In the genomic region with DNA sequence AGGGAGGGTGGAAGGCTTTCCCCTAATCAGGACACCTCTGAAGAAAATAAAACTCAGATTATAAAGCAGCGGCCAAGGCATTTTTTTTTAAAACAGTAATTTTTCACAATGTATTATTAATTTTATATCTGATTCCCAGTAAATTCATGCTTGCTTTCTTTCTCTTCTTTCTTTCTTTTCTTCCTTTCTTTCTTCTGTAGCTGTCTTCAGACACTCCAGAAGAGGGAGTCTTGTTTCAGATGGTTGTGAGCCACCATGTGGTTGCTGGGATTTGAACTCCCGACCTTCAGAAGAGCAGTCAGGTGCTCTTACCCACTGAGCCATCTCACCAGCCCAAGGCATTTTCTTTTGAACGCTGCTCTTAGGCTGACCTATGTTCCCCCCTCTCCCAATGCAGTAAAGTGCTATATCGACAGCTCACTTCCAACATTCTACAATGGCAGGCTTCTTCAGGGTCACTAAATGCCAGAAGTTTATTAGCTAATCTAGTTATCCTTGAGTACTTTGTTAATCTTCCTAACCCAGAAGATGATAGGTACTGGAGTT, we compare ENCODE assay signal across 29 mouse cellular contexts. TPM values are rescaled to one million over a fixed set of nuclear protein-coding genes. Genes with fewer than 3 reads are reported as not detected.
A peak's percentile ranks its signal among the peaks of the same experiment; 100 is the strongest.
DNase-seq lines count a peak whose midpoint lies in the region; ATAC-seq and TF ChIP-seq lines count a peak whose summit lies in the region.
"Had no signal": no experiment of that assay in that cellular context is flagged by ENCODE, and none has a peak within 500 bp of the region (broad histone marks: within the 10 kb centered on the region; RNA-seq: fewer than 3 reads in every experiment).

No protein-coding gene starts in this region.

- H3K36me3 ChIP-seq in embryonic facial prominence, embryonic 11.5 days (replicated peaks; ENCODE audit: control insufficient read depth, insufficient read depth, low read depth, low read length): peaks cover 7% of the 10 kb centered on the region
- peaks cover 26% of the 10 kb centered on the region for H3K36me3 ChIP-seq in embryonic facial prominence, embryonic 10.5 days (replicated peaks)
- peaks cover 17% of the 10 kb centered on the region for H3K36me3 ChIP-seq in limb, embryonic 14.5 days (ENCODE audit: control insufficient read depth, insufficient read depth, low read length)
- H3K36me3 ChIP-seq in limb, embryonic 10.5 days: peaks cover 25% of the 10 kb centered on the region
- peaks cover 4% of the 10 kb centered on the region for H3K36me3 ChIP-seq in neural tube, embryonic 11.5 days (ENCODE audit: control insufficient read depth, insufficient read depth, low read length)
- H3K36me3 ChIP-seq in neural tube, embryonic 15.5 days: peaks cover 20% of the 10 kb centered on the region

- H3K27me3 ChIP-seq in embryonic facial prominence, embryonic 11.5 days (ENCODE audit: control insufficient read depth, insufficient read depth, low read length): no peaks in the 10 kb centered on the region
- peaks cover 3% of the 10 kb centered on the region; the same call in 1 of the 2 replicates for H3K27me3 ChIP-seq in embryonic facial prominence, embryonic 10.5 days (replicated peaks; ENCODE audit: low read depth, poor library complexity, severe bottlenecking)
- no peaks in the 10 kb centered on the region for H3K27me3 ChIP-seq in limb, embryonic 14.5 days (ENCODE audit: control insufficient read depth, insufficient read depth, low read length)
- peaks cover 13% of the 10 kb centered on the region for H3K27me3 ChIP-seq in limb, embryonic 10.5 days (ENCODE audit: low read depth, poor library complexity, severe bottlenecking)
- no peaks in the 10 kb centered on the region for H3K27me3 ChIP-seq in neural tube, embryonic 11.5 days (ENCODE audit: control insufficient read depth, insufficient read depth, low read length)
- no peaks in the 10 kb centered on the region for H3K27me3 ChIP-seq in neural tube, embryonic 15.5 days (replicated peaks)
- H3K27me3 ChIP-seq: hindbrain, embryonic 12.5 days; limb, embryonic 13.5 days had no signal

- no peak overlapping the region for H3K4me2 ChIP-seq in embryonic facial prominence, embryonic 11.5 days (ENCODE audit: low read depth, low read length)
- H3K4me2 ChIP-seq in limb, embryonic 14.5 days (replicated peaks; ENCODE audit: low read depth, low read length, severe bottlenecking): no peak overlapping the region
- H3K4me2 ChIP-seq in neural tube, embryonic 11.5 days (ENCODE audit: low read depth): no peak overlapping the region
- no peak overlapping the region for H3K4me2 ChIP-seq in neural tube, embryonic 15.5 days
- H3K4me2 ChIP-seq: hindbrain, embryonic 12.5 days; limb, embryonic 13.5 days; liver, embryonic 12.5 days had no signal

- DNase-seq in embryonic facial prominence, embryonic 11.5 days (ENCODE audit: low spot score): peak; percentile 61
- DNase-seq in embryonic facial prominence, embryonic 10.5 days (ENCODE audit: low spot score): no peak
- peak; percentile 69 for DNase-seq in limb, embryonic 14.5 days (ENCODE audit: low spot score)
- DNase-seq in limb, embryonic 10.5 days (ENCODE audit: low spot score): no peak
- DNase-seq in neural tube, embryonic 11.5 days (ENCODE audit: low spot score): peak; percentile 98
- DNase-seq in MN1 (ENCODE audit: low spot score): peak; percentile 35
- no peak for DNase-seq in left cerebral cortex, adult 18-20 months (ENCODE audit: low spot score in 2 of 2)
- DNase-seq: adrenal gland, adult 8-10 months; cerebellum, adult 2 months; cerebellum, postnatal 14 days; gastrocnemius, postnatal 14 days; heart, postnatal 14 days; kidney, adult 9 months; kidney, postnatal 10 days; layer of hippocampus, adult 9-11 months; liver, postnatal 0 days; lung, postnatal 10 days; right cerebral cortex, postnatal 4 days; thymus, adult 18-20 months; thymus, postnatal 4 days had no signal

- no peak overlapping the region for H3K27ac ChIP-seq in embryonic facial prominence, embryonic 11.5 days (replicated peaks; ENCODE audit: low read depth, low read length)
- no peak overlapping the region for H3K27ac ChIP-seq in embryonic facial prominence, embryonic 10.5 days (replicated peaks)
- no peak overlapping the region for H3K27ac ChIP-seq in limb, embryonic 14.5 days (replicated peaks; ENCODE audit: low read depth, low read length)
- no peak overlapping the region for H3K27ac ChIP-seq in limb, embryonic 10.5 days
- no peak overlapping the region for H3K27ac ChIP-seq in neural tube, embryonic 11.5 days (ENCODE audit: low read depth, low read length)
- H3K27ac ChIP-seq in neural tube, embryonic 15.5 days (replicated peaks): no peak overlapping the region
- H3K27ac ChIP-seq: hindbrain, embryonic 12.5 days; left cerebral cortex, adult 2 months; limb, embryonic 13.5 days; liver, embryonic 12.5 days; macrophage; stomach, postnatal 0 days had no signal

- WGBS in embryonic facial prominence, embryonic 11.5 days: 75% methylated on average over 4 of the region's 4 CpGs
- 75% methylated on average over 4 of the region's 4 CpGs for WGBS in embryonic facial prominence, embryonic 10.5 days
- WGBS in limb, embryonic 14.5 days: 75% methylated on average over 4 of the region's 4 CpGs
- WGBS in limb, embryonic 10.5 days: 78% methylated on average over 4 of the region's 4 CpGs
- WGBS in neural tube, embryonic 11.5 days: 77% methylated on average over 4 of the region's 4 CpGs
- WGBS in neural tube, embryonic 15.5 days: 82% methylated on average over 4 of the region's 4 CpGs

- no peaks in the 10 kb centered on the region for H3K4me1 ChIP-seq in embryonic facial prominence, embryonic 11.5 days (ENCODE audit: control insufficient read depth, insufficient read depth, low read length)
- H3K4me1 ChIP-seq in embryonic facial prominence, embryonic 10.5 days: peaks cover 21% of the 10 kb centered on the region
- peaks cover 6% of the 10 kb centered on the region; the same call in 1 of the 2 replicates for H3K4me1 ChIP-seq in limb, embryonic 14.5 days (ENCODE audit: control insufficient read depth, insufficient read depth, low read length)
- H3K4me1 ChIP-seq in limb, embryonic 10.5 days: peaks cover 17% of the 10 kb centered on the region
- no peaks in the 10 kb centered on the region for H3K4me1 ChIP-seq in neural tube, embryonic 11.5 days (ENCODE audit: control insufficient read depth, insufficient read depth, low read length)
- peaks cover 20% of the 10 kb centered on the region for H3K4me1 ChIP-seq in neural tube, embryonic 15.5 days

- no peaks in the 10 kb centered on the region for H3K9me3 ChIP-seq in embryonic facial prominence, embryonic 11.5 days (replicated peaks; ENCODE audit: control insufficient read depth, low read length)
- H3K9me3 ChIP-seq in embryonic facial prominence, embryonic 10.5 days: no peaks in the 10 kb centered on the region
- H3K9me3 ChIP-seq in limb, embryonic 14.5 days (ENCODE audit: control insufficient read depth, low read length): no peaks in the 10 kb centered on the region
- H3K9me3 ChIP-seq in limb, embryonic 10.5 days (replicated peaks): no peaks in the 10 kb centered on the region
- no peaks in the 10 kb centered on the region for H3K9me3 ChIP-seq in neural tube, embryonic 11.5 days (ENCODE audit: control insufficient read depth, low read length)
- H3K9me3 ChIP-seq in neural tube, embryonic 15.5 days (replicated peaks): no peaks in the 10 kb centered on the region
- H3K9me3 ChIP-seq: hindbrain, embryonic 12.5 days; limb, embryonic 13.5 days; liver, embryonic 12.5 days had no signal

- no peak for ATAC-seq in embryonic facial prominence, embryonic 11.5 days (replicated peaks; ENCODE audit: insufficient number of reproducible peaks, low FRiP score, low TSS enrichment, low read depth)
- ATAC-seq in limb, embryonic 14.5 days (ENCODE audit: low FRiP score, low read depth): no peak
- ATAC-seq in neural tube, embryonic 11.5 days (ENCODE audit: insufficient read depth, low FRiP score, low TSS enrichment): no peak
- no peak for ATAC-seq in neural tube, embryonic 15.5 days (ENCODE audit: low FRiP score)
- ATAC-seq: forebrain, embryonic 16.5 days; intestine, postnatal 0 days; liver, embryonic 12.5 days; liver, postnatal 0 days had no signal

- no peak for TF ChIP-seq POLR2A in limb, embryonic 14.5 days (IDR thresholded peaks at IDR 0.05; ENCODE audit: borderline replicate concordance, extremely low read depth, insufficient read depth, insufficient read length)

- no peak overlapping the region for H3K4me3 ChIP-seq in embryonic facial prominence, embryonic 11.5 days (ENCODE audit: low read depth, low read length)
- H3K4me3 ChIP-seq in embryonic facial prominence, embryonic 10.5 days: no peak overlapping the region
- no peak overlapping the region for H3K4me3 ChIP-seq in limb, embryonic 14.5 days (replicated peaks; ENCODE audit: low read length)
- H3K4me3 ChIP-seq in limb, embryonic 10.5 days: no peak overlapping the region
- H3K4me3 ChIP-seq in neural tube, embryonic 11.5 days (ENCODE audit: low read depth, low read length): no peak overlapping the region
- no peak overlapping the region for H3K4me3 ChIP-seq in neural tube, embryonic 15.5 days (replicated peaks)
- H3K4me3 ChIP-seq: hindbrain, embryonic 12.5 days; left cerebral cortex, adult 2 months; limb, embryonic 13.5 days; liver, embryonic 12.5 days had no signal

- H3K9ac ChIP-seq in embryonic facial prominence, embryonic 11.5 days (replicated peaks; ENCODE audit: low read length): no peak overlapping the region
- H3K9ac ChIP-seq in limb, embryonic 14.5 days (ENCODE audit: low read depth, low read length, severe bottlenecking): no peak overlapping the region
- H3K9ac ChIP-seq in neural tube, embryonic 11.5 days (ENCODE audit: low read length): no peak overlapping the region
- no peak overlapping the region for H3K9ac ChIP-seq in neural tube, embryonic 15.5 days (replicated peaks)
- H3K9ac ChIP-seq: hindbrain, embryonic 12.5 days; limb, embryonic 13.5 days; liver, embryonic 12.5 days; liver, postnatal 0 days had no signal

RNA-seq across cellular contexts. Expression of gene P4htm, which starts 1.6 kb away (rescaled TPM):
- 6.4 and 8.1 TPM in 2 replicates for polyA plus RNA-seq in embryonic facial prominence, embryonic 11.5 days (2014; fragmentation: Nextera tagmentation; extraction: Ambion mirVana)
- 7.0 and 7.2 TPM in 2 replicates for polyA plus RNA-seq in embryonic facial prominence, embryonic 10.5 days (2016; fragmentation: Nextera tagmentation; extraction: Ambion mirVana)
- 14.3 and 17.8 TPM in 2 replicates for polyA plus RNA-seq in limb, embryonic 14.5 days (2012; rRNA removed)
- polyA plus RNA-seq in limb, embryonic 14.5 days (2014; fragmentation: Nextera tagmentation; extraction: Ambion mirVana): 7.8 and 8.8 TPM in 2 replicates
- 3.7 and 6.5 TPM in 2 replicates for polyA plus RNA-seq in limb, embryonic 10.5 days (2016; fragmentation: Nextera tagmentation; extraction: Ambion mirVana)
- 10.5 and 11.7 TPM in 2 replicates for polyA plus RNA-seq in neural tube, embryonic 11.5 days (2014; fragmentation: Nextera tagmentation; extraction: Ambion mirVana)
- 36.4 and 44.2 TPM in 2 replicates for polyA plus RNA-seq in neural tube, embryonic 15.5 days (2015; fragmentation: Nextera tagmentation; extraction: Ambion mirVana)
- total RNA-seq in left cerebral cortex, adult 18-20 months (2021): 10 to 100 TPM; 91.8 to 92.3 TPM

RNA-seq across cellular contexts. Expression of gene Wdr6, which starts 20.6 kb away (rescaled TPM):
- 118 and 130 TPM in 2 replicates for polyA plus RNA-seq in embryonic facial prominence, embryonic 11.5 days (2014; fragmentation: Nextera tagmentation; extraction: Ambion mirVana)
- 200 and 215 TPM in 2 replicates for polyA plus RNA-seq in embryonic facial prominence, embryonic 10.5 days (2016; fragmentation: Nextera tagmentation; extraction: Ambion mirVana)
- 123 and 175 TPM in 2 replicates for polyA plus RNA-seq in limb, embryonic 14.5 days (2012; rRNA removed)
- 91.5 and 115 TPM in 2 replicates for polyA plus RNA-seq in limb, embryonic 14.5 days (2014; fragmentation: Nextera tagmentation; extraction: Ambion mirVana)
- polyA plus RNA-seq in limb, embryonic 10.5 days (2016; fragmentation: Nextera tagmentation; extraction: Ambion mirVana): 165 and 236 TPM in 2 replicates
- 166 and 179 TPM in 2 replicates for polyA plus RNA-seq in neural tube, embryonic 11.5 days (2014; fragmentation: Nextera tagmentation; extraction: Ambion mirVana)
- polyA plus RNA-seq in neural tube, embryonic 15.5 days (2015; fragmentation: Nextera tagmentation; extraction: Ambion mirVana): 247 and 279 TPM in 2 replicates
- 100 to 1,000 TPM in 1 of 2 experiments, 10 to 100 TPM in 1; 96.3 to 126 TPM for total RNA-seq in left cerebral cortex, adult 18-20 months (2021)

RNA-seq across cellular contexts. Expression of gene Dalrd3, which starts 29.4 kb away (rescaled TPM):
- polyA plus RNA-seq in embryonic facial prominence, embryonic 11.5 days (2014; fragmentation: Nextera tagmentation; extraction: Ambion mirVana): 167 and 185 TPM in 2 replicates
- polyA plus RNA-seq in embryonic facial prominence, embryonic 10.5 days (2016; fragmentation: Nextera tagmentation; extraction: Ambion mirVana): 191 and 200 TPM in 2 replicates
- polyA plus RNA-seq in limb, embryonic 14.5 days (2012; rRNA removed): 144 and 198 TPM in 2 replicates
- polyA plus RNA-seq in limb, embryonic 14.5 days (2014; fragmentation: Nextera tagmentation; extraction: Ambion mirVana): 124 and 132 TPM in 2 replicates
- polyA plus RNA-seq in limb, embryonic 10.5 days (2016; fragmentation: Nextera tagmentation; extraction: Ambion mirVana): 175 and 214 TPM in 2 replicates
- 173 and 190 TPM in 2 replicates for polyA plus RNA-seq in neural tube, embryonic 11.5 days (2014; fragmentation: Nextera tagmentation; extraction: Ambion mirVana)
- polyA plus RNA-seq in neural tube, embryonic 15.5 days (2015; fragmentation: Nextera tagmentation; extraction: Ambion mirVana): 279 and 285 TPM in 2 replicates
- 100 to 1,000 TPM in 1 of 2 experiments, 10 to 100 TPM in 1; 85.1 to 102 TPM for total RNA-seq in left cerebral cortex, adult 18-20 months (2021)

RNA-seq across cellular contexts. Expression of gene Ndufaf3, which starts 31.9 kb away (rescaled TPM):
- 48.4 and 49.0 TPM in 2 replicates for polyA plus RNA-seq in embryonic facial prominence, embryonic 11.5 days (2014; fragmentation: Nextera tagmentation; extraction: Ambion mirVana)
- polyA plus RNA-seq in embryonic facial prominence, embryonic 10.5 days (2016; fragmentation: Nextera tagmentation; extraction: Ambion mirVana): 42.4 and 44.1 TPM in 2 replicates
- 23.1 and 28.3 TPM in 2 replicates for polyA plus RNA-seq in limb, embryonic 14.5 days (2012; rRNA removed)
- polyA plus RNA-seq in limb, embryonic 14.5 days (2014; fragmentation: Nextera tagmentation; extraction: Ambion mirVana): 40.9 and 42.7 TPM in 2 replicates
- 46.2 and 49.3 TPM in 2 replicates for polyA plus RNA-seq in limb, embryonic 10.5 days (2016; fragmentation: Nextera tagmentation; extraction: Ambion mirVana)
- 52.1 and 58.2 TPM in 2 replicates for polyA plus RNA-seq in neural tube, embryonic 11.5 days (2014; fragmentation: Nextera tagmentation; extraction: Ambion mirVana)
- polyA plus RNA-seq in neural tube, embryonic 15.5 days (2015; fragmentation: Nextera tagmentation; extraction: Ambion mirVana): 75.0 and 78.2 TPM in 2 replicates
- 10 to 100 TPM; 53.8 to 70.6 TPM for total RNA-seq in left cerebral cortex, adult 18-20 months (2021)

RNA-seq across cellular contexts. Expression of gene Impdh2, which starts 39.0 kb away (rescaled TPM):
- polyA plus RNA-seq in embryonic facial prominence, embryonic 11.5 days (2014; fragmentation: Nextera tagmentation; extraction: Ambion mirVana): 242 and 248 TPM in 2 replicates
- polyA plus RNA-seq in embryonic facial prominence, embryonic 10.5 days (2016; fragmentation: Nextera tagmentation; extraction: Ambion mirVana): 235 and 254 TPM in 2 replicates
- 208 and 280 TPM in 2 replicates for polyA plus RNA-seq in limb, embryonic 14.5 days (2012; rRNA removed)
- 184 and 191 TPM in 2 replicates for polyA plus RNA-seq in limb, embryonic 14.5 days (2014; fragmentation: Nextera tagmentation; extraction: Ambion mirVana)
- 255 and 288 TPM in 2 replicates for polyA plus RNA-seq in limb, embryonic 10.5 days (2016; fragmentation: Nextera tagmentation; extraction: Ambion mirVana)
- polyA plus RNA-seq in neural tube, embryonic 11.5 days (2014; fragmentation: Nextera tagmentation; extraction: Ambion mirVana): 179 and 189 TPM in 2 replicates
- 105 and 130 TPM in 2 replicates for polyA plus RNA-seq in neural tube, embryonic 15.5 days (2015; fragmentation: Nextera tagmentation; extraction: Ambion mirVana)
- 10 to 100 TPM; 46.7 to 47.7 TPM for total RNA-seq in left cerebral cortex, adult 18-20 months (2021)

Comparison
In these comparisons a context has a peak if more than half of its experiments do, and no peak if none do; other contexts are left out.
1. DNase-seq: peak in embryonic facial prominence, embryonic 11.5 days (single experiment), limb, embryonic 14.5 days (single experiment), neural tube, embryonic 11.5 days (single experiment) and MN1 (single experiment); none in embryonic facial prominence, embryonic 10.5 days (single experiment), limb, embryonic 10.5 days (single experiment) and left cerebral cortex, adult 18-20 months (0 of 2).